Mouse (Mus musculus): Measurements from ENCODE around the gene Ltbp1.

DNA sequence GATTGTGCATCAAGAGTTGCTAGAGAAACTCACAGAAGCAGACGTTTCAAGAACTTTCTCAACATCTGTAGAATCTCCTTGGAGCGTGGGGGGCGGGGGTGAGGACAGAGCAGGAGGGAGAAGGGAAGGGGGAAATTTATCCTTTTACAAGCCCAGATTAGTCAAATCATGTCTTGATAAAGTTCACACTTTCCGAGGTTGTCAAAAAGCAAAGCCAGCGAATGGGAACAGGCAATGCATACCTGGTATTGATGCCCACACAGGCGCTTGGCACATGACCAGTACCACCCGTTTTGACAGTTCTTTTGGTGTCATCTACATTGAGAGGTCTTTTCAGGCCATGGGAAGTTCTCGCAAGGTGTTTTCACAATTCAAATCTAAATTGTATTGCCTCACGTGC is 327.6 kb downstream of the Ltbp1 start:
- TF ChIP-seq POLR2A (IDR thresholded peaks at IDR 0.05; ENCODE audit: low read depth, low read length) = no peak
- TF ChIP-seq CTCF (IDR thresholded peaks at IDR 0.05; ENCODE audit: extremely low read depth, insufficient read depth, insufficient read length, insufficient replicate concordance) = no peak

All from spleen, adult 2 months (tissue).